ENCODE assay signal across 9 mouse cellular contexts in genomic region chr1:61101679-61102078, GRCm38 (mm10).
DNase-seq lines count a peak whose midpoint lies in the region; ATAC-seq and TF ChIP-seq lines count a peak whose summit lies in the region.
"Had no signal": no experiment of that assay in that cellular context is flagged by ENCODE, and none has a peak within 500 bp of the region (broad histone marks: within the 10 kb centered on the region; RNA-seq: fewer than 3 reads in every experiment).

No protein-coding gene starts in this region.

- TF ChIP-seq POLR2A in liver, adult 2 months (IDR thresholded peaks at IDR 0.05; ENCODE audit: extremely low read depth, insufficient read depth, low read length), result no peak

- H3K36me3 ChIP-seq in liver, adult 2 months (ENCODE audit: control insufficient read depth, insufficient read depth, low read length), result no peaks in the 10 kb centered on the region
- H3K36me3 ChIP-seq in liver, embryonic 12.5 days, result no peaks in the 10 kb centered on the region

- no peaks in the 10 kb centered on the region for H3K4me1 ChIP-seq in liver, adult 2 months (ENCODE audit: control insufficient read depth, insufficient read depth, low read length)
- no peaks in the 10 kb centered on the region for H3K4me1 ChIP-seq in liver, embryonic 12.5 days
- H3K4me1 ChIP-seq: megakaryocyte, embryonic 14.5 days had no signal

- no peak overlapping the region for H3K4me3 ChIP-seq in liver, adult 2 months (ENCODE audit: insufficient read depth, low read depth, low read length)
- H3K4me3 ChIP-seq in liver, embryonic 12.5 days, result no peak overlapping the region
- H3K4me3 ChIP-seq: erythroblast, embryonic 14.5 days; megakaryocyte, embryonic 14.5 days had no signal

- peak; percentile 43 for TF ChIP-seq CTCF in liver, adult 2 months (IDR thresholded peaks at IDR 0.05; ENCODE audit: low read depth, low read length)

- no peak overlapping the region for H3K27ac ChIP-seq in liver, adult 2 months (replicated peaks; ENCODE audit: insufficient read depth, low read depth, low read length)
- no peak overlapping the region for H3K27ac ChIP-seq in liver, embryonic 12.5 days

- DNase-seq in liver, adult 2 months (ENCODE audit: extremely low read depth, low read depth, low spot score), result peak; percentile 2
- DNase-seq in induced T-regulatory cell, adult 2 months (ENCODE audit: low read depth), result peak; percentile 87
- DNase-seq in spleen, postnatal 36 days (ENCODE audit: low spot score in 2 of 2), result peak; percentile 4 to 11
- DNase-seq in gastrocnemius, postnatal 14 days, result no peak
- DNase-seq in Muller cell, postnatal 12 days (ENCODE audit: inconsistent ontology term), result no peak

- ATAC-seq in liver, embryonic 12.5 days, result no peak
- peak; percentile 74 for ATAC-seq in activated CD4-positive, CD25-positive, alpha-beta regulatory T cell, adult 4 months

- intact Hi-C loops in gastrocnemius, postnatal 14 days (cut with DNase I; ENCODE audit: low total_unique reads), result no loop called here

- no peak overlapping the region for H3K9ac ChIP-seq in liver, adult 2 months (ENCODE audit: low read depth, low read length)
- H3K9ac ChIP-seq in liver, embryonic 12.5 days, result no peak overlapping the region

- no peaks in the 10 kb centered on the region for H3K27me3 ChIP-seq in liver, adult 2 months (ENCODE audit: control insufficient read depth, insufficient read depth, low read length)
- no peaks in the 10 kb centered on the region for H3K27me3 ChIP-seq in liver, embryonic 12.5 days (replicated peaks)
- H3K27me3 ChIP-seq: megakaryocyte, embryonic 14.5 days had no signal

- no peaks in the 10 kb centered on the region for H3K9me3 ChIP-seq in liver, embryonic 12.5 days (replicated peaks)
- H3K9me3 ChIP-seq: megakaryocyte, embryonic 14.5 days had no signal

- H3K4me2 ChIP-seq in liver, embryonic 12.5 days, result no peak overlapping the region

- H3K79me2 ChIP-seq in liver, adult 2 months (ENCODE audit: control insufficient read depth, insufficient read depth, low read length), result no peaks in the 10 kb centered on the region

- 59% methylated on average over 4 of the region's 4 CpGs for WGBS in liver, adult 2 months
- WGBS in liver, embryonic 12.5 days (ENCODE audit: insufficient replicate concordance), result 37% methylated on average over 4 of the region's 4 CpGs

Comparison
In these comparisons a context has a peak if more than half of its experiments do, and no peak if none do; other contexts are left out.
1. DNase-seq: peak in liver, adult 2 months (single experiment), induced T-regulatory cell, adult 2 months (single experiment) and spleen, postnatal 36 days (2 of 2); none in gastrocnemius, postnatal 14 days (single experiment) and Muller cell, postnatal 12 days (single experiment).